Mouse (Mus musculus) liver, embryonic 16.5 days (tissue): ENCODE measurements around the gene Fkbp5. TPM values are rescaled to one million over a fixed set of nuclear protein-coding genes. Genes with fewer than 3 reads are reported as not detected.

Experiments
- ATAC-seq: fragments of 200-750 bp; cut with Nextera tagmentation; 2 replicates; pipeline ENCODE4 v1.8.0; 2017; ENCODE audit warnings: low read depth, mild to moderate bottlenecking, moderate number of reproducible peaks, moderate library complexity
- H3K27ac ChIP-seq: fragments of 300-500 bp; sonication (generic); 2 replicates; pipeline ENCODE4 v1.5.1; 2014; ENCODE audit warnings: mild to moderate bottlenecking, low read length
- H3K27me3 ChIP-seq: fragments of 300-500 bp; sonication (generic); 2 replicates; pipeline ENCODE4 v1.6.1; 2014; ENCODE audit warnings: low read depth, low read length, mixed read lengths; ENCODE audit not compliant: control insufficient read depth, insufficient read depth
- H3K36me3 ChIP-seq: fragments of 300-500 bp; sonication (generic); 2 replicates; pipeline ENCODE4 v1.6.1; 2014; ENCODE audit warnings: mild to moderate bottlenecking; ENCODE audit not compliant: control insufficient read depth, insufficient read depth
- H3K4me1 ChIP-seq: fragments of 300-500 bp; sonication (generic); 2 replicates; pipeline ENCODE4 v1.6.1; 2014; ENCODE audit warnings: low read depth, low read length, mixed read lengths; ENCODE audit not compliant: control insufficient read depth
- H3K4me2 ChIP-seq: fragments of 300-500 bp; sonication (generic); 2 replicates; pipeline ENCODE4 v1.6.1; 2014; ENCODE audit warnings: low read depth, low read length, mixed read lengths
- H3K4me3 ChIP-seq: fragments of 300-500 bp; sonication (generic); 2 replicates; pipeline ENCODE4 v1.5.1; 2014; ENCODE audit warnings: low read depth, mild to moderate bottlenecking, low read length
- H3K9ac ChIP-seq: fragments of 300-500 bp; sonication (generic); 2 replicates; pipeline ENCODE4 v1.6.1; 2014; ENCODE audit warnings: low read depth, low read length
- H3K9me3 ChIP-seq: fragments of 300-500 bp; sonication (generic); replicated peaks from 2 replicates; pipeline ENCODE4 v1.6.1; 2016; ENCODE audit warnings: low read length; ENCODE audit not compliant: control insufficient read depth
- WGBS: fragments of 180-500 bp; shearing (Covaris S2); extraction: QIAGEN DNeasy Blood & Tissue Kit; methylation state at CpG from one replicate; pipeline ENCODE4 v1.1.7; 2014; ENCODE audit not compliant: insufficient replicate concordance; 5-methylcytosine and 5-hydroxymethylcytosine counted together
- polyA plus RNA-seq: library from polyadenylated mRNA; unstranded; fragments of >200 nt; fragmentation: Nextera tagmentation; extraction: Ambion mirVana; gene quantifications from 2 replicates; pipeline ENCODE4 v1.2.1, GENCODE M21; 2015

Gene Fkbp5
- polyA plus RNA-seq, 1 experiment from 2014 or later: 21.5 TPM

DNA sequence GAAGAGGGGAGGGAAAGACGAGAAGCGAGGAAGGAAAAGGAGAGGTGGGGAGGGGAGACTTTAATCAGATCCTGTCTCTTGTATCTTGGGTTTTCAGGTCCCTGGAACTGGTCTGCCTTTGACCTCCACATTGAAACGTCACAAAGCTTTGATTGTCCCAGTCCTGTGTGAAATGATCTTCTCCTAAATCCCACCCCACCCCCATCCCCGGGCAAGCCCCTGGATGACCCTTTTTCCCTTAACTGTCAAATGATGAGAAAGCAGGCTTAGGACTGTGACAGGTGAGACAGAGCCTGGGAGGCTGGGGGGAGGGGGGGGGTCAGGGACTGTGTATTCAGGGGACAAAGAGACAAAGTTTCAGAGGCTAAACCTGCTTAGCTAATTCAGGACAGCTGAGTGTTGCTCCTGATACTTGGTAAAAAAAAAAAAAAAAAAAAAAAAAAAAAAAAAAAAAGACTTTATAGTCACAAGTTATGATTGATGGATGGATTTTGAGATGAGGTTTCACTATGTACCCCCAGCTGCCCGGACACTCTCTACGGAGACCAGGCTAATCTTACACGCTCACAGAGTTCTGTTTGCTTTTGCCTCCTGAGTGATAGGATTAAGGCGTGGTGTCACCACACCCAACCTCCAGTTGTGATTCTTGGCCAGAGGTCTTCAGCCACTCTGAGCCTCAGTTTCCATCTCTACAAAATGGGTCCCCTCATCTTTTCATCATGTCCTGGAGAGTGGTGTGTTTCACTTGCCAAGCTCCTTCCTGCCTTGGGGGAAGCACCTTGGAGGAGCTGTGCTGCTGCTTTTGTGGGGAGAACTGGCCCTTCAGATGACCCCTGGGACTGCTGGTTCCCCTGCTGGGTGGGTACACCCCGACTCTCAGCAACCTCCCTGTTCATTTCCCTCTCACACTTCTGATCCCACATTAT lies 5.4 kb downstream of the Fkbp5 start:
- no peaks in the 10 kb centered on the region for H3K27me3 ChIP-seq
- H3K9me3 ChIP-seq: no peaks in the 10 kb centered on the region
- no peak overlapping the region for H3K4me2 ChIP-seq
- ATAC-seq: no peak
- 17% methylated on average over 9 of the region's 9 CpGs for WGBS
- H3K9ac ChIP-seq: 0 out of 2 replicates have a peak overlapping the region, but pooled peaks have one; percentile 1
- peaks cover 36% of the 10 kb centered on the region for H3K4me1 ChIP-seq
- no peak overlapping the region for H3K4me3 ChIP-seq
- peak overlapping the region; percentile 64 for H3K27ac ChIP-seq
- no peaks in the 10 kb centered on the region for H3K36me3 ChIP-seq

DNA sequence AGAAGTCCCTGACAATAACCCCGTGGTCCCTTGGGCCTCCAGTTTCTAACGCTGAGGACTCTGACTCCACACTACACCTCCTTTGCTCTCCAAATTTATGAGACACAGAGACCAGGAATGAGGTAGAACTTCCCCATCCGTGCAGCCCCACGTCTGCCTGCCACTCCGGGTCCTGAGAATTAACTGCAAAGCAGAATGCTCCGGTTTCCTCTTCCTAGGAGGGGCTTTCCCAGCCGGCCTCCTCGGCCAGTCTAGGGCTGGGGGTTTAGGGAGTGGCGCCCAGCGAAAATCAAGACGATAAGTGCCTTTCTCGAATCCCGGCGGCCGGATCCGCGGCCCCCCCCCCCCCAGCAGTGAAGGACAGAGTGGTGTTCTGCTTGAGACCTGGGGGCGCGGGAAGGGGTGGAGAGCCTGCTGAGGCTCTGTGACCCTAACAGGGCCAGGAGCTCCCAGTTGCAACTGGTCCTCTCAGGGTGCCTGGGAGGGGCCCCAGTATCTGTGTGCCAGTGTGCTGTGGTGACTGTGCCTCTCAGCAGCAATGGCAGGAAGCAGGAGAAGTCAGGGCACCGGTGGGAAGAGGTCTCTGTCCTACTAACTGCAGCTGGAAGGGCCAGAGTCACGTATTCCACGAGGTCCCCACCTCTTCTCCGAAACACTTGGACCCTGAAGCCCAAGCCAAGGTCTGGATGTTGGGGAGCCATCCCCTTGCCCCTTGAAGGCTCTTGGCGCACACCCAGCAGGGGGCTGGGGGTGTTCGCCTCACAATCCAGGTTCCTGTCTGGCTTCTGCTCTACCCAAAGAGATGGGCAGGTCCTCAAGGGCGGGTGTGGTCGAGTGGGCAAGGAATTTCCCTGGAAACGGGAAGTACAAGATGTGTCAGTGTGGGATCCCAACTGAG lies 6.6 kb downstream of the Fkbp5 start:
- no peak for ATAC-seq

DNA sequence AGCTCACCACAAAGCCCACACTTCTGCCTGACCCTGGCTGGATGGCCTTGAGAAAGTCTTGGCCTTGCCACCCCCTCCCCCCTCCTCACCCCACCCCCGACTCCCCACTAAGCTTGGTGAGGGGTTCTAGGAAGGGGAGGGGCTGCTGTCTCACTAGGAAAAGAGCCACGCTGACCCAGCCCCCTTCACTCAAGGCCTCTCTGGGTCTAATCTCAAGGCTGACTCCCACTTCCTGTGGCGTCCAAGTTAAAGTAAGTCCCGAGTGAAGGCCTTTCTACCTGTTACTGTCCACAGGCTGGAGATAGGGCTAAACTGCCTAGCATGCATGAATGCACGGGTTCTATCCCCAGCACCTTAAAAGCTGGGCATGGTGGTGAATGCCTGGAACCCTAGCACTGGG lies 9.8 kb downstream of the Fkbp5 start:
- Histone ChIP-seq H3K27me3 (no peaks in the 10 kb centered on the region), H3K9me3 (no peaks in the 10 kb centered on the region), H3K4me3 (no peak overlapping the region), H3K27ac (no peak overlapping the region), H3K4me1 (peaks cover 12% of the 10 kb centered on the region), H3K36me3 (no peaks in the 10 kb centered on the region), H3K4me2 (no peak overlapping the region), H3K9ac (no peak overlapping the region)
- WGBS: 17% methylated on average over 5 of the region's 5 CpGs
- no peak for ATAC-seq

More for the DNA sequence above, 6.6 kb downstream of the Fkbp5 start:
- Histone ChIP-seq H3K27ac (no peak overlapping the region), H3K4me2 (peak overlapping the region; percentile 42), H3K4me1 (peaks cover 29% of the 10 kb centered on the region), H3K4me3 (peak overlapping the region; percentile 19; the same call in 1 of the 2 replicates), H3K27me3 (no peaks in the 10 kb centered on the region), H3K36me3 (no peaks in the 10 kb centered on the region), H3K9me3 (no peaks in the 10 kb centered on the region), H3K9ac (no peak overlapping the region; the same call in 1 of the 2 replicates)
- 7% methylated on average over 28 of the region's 28 CpGs for WGBS

DNA sequence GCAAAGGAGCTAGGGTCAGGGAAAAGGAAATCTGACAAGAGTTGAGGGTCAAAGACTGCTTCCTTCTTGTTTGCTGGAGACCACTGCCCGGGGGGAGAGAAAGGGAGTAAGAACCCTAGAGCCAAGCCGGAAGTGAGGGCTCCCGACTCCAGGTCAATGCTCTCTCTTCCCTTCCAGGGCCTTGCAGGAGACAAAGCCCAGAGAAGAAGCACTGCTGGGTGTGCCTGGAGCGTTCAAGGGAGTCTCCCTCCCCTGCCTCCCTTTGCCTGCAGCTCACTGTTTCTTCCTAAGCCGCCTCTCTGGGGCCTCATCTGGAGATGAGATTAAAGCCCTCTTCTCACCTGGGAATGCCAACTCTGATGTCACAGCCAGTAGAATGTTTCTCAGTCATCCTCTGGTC lies 10.4 kb downstream of the Fkbp5 start:
- Histone ChIP-seq H3K4me1 (peaks cover 6% of the 10 kb centered on the region), H3K9me3 (no peaks in the 10 kb centered on the region), H3K36me3 (no peaks in the 10 kb centered on the region), H3K4me2 (no peak overlapping the region), H3K9ac (no peak overlapping the region), H3K27ac (no peak overlapping the region), H3K27me3 (no peaks in the 10 kb centered on the region), H3K4me3 (no peak overlapping the region)
- ATAC-seq: no peak
- 37% methylated on average over 4 of the region's 5 CpGs for WGBS

DNA sequence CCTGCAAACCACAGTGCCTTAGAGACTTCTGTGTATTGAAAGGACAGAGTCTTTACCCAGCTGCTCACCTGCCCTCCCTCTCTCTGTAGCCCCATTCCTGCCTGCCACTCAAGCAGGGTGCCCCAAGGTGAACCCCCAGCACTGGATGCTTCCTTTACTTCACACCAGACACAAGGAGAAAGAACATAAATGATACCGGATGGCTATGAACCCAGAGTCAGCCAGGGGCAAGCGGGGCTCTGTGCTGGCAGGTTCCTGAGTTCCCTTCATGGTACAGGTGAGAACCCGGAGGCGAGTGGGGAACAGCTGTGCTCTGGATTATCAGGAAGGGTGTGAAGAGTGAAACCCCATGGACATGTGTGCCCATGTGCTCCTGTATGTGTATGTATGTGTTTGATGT lies 11.7 kb downstream of the Fkbp5 start:
- Histone ChIP-seq H3K36me3 (no peaks in the 10 kb centered on the region), H3K27me3 (no peaks in the 10 kb centered on the region), H3K4me3 (no peak overlapping the region), H3K9ac (no peak overlapping the region), H3K4me1 (no peaks in the 10 kb centered on the region; the same call in 1 of the 2 replicates), H3K27ac (no peak overlapping the region), H3K4me2 (no peak overlapping the region), H3K9me3 (no peaks in the 10 kb centered on the region)
- no peak for ATAC-seq
- 72% methylated on average over 4 of the region's 4 CpGs for WGBS

DNA sequence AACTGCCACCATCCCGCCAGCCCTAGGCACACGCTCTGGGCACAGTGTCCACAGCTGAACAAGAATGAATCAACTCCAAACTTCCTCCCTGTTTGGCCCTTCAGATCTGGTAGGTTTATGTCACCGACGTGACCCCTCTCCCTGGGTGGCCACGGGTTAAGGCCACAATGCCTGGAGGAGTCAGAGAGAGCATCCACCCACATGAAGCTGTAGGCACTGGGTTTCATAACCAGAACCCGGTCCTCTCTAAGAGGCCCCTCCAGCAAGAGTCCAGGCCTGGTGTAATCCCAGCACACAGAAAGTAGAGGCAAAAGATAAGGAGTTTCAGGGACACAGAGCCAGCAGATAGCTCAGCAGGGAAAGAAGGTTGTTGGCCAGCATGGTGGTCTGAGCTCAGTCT lies 13.1 kb downstream of the Fkbp5 start:
- H3K36me3 ChIP-seq: no peaks in the 10 kb centered on the region
- no peak overlapping the region for H3K4me2 ChIP-seq
- ATAC-seq: no peak
- no peak overlapping the region for H3K4me3 ChIP-seq
- no peak overlapping the region for H3K9ac ChIP-seq
- WGBS: 48% methylated on average over 6 of the region's 6 CpGs
- no peaks in the 10 kb centered on the region for H3K4me1 ChIP-seq
- no peaks in the 10 kb centered on the region for H3K9me3 ChIP-seq
- H3K27ac ChIP-seq: no peak overlapping the region
- H3K27me3 ChIP-seq: no peaks in the 10 kb centered on the region

DNA sequence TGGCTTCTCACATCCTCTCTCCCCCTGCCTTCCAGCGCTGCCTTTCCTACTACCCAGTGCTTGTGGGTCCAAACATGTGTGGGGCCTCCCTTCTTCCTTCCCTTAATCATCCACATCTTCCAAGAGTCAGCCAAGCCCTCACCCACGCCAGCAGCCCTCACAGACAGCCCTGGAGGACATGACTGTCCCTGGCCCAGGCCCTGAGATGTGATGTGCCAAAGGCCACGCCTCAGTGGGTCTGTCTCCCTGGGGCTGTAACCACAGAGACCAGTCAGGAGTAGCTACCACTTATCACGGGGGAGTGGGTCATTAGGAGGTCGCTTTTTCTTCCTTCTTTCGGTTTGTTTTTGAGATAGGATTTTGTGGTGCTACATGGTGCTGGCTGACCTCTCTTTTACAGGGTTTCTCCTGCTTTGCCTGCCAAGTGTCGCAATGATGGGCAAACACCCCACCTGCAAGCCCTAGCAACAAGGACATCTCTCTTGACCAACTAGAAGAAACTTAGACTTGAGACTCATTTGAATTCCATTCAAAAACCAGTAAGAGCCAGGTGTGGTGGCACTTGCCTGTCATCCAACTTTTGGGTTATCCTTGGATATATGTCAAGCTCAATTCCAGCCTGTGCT lies 15.0 kb downstream of the Fkbp5 start:
- no peak overlapping the region for H3K9ac ChIP-seq
- no peak overlapping the region for H3K27ac ChIP-seq
- no peaks in the 10 kb centered on the region for H3K9me3 ChIP-seq
- no peaks in the 10 kb centered on the region for H3K36me3 ChIP-seq
- no peaks in the 10 kb centered on the region for H3K27me3 ChIP-seq
- ATAC-seq: no peak
- H3K4me3 ChIP-seq: no peak overlapping the region
- 27% methylated on average over 7 of the region's 7 CpGs for WGBS
- H3K4me1 ChIP-seq: no peaks in the 10 kb centered on the region
- H3K4me2 ChIP-seq: no peak overlapping the region

DNA sequence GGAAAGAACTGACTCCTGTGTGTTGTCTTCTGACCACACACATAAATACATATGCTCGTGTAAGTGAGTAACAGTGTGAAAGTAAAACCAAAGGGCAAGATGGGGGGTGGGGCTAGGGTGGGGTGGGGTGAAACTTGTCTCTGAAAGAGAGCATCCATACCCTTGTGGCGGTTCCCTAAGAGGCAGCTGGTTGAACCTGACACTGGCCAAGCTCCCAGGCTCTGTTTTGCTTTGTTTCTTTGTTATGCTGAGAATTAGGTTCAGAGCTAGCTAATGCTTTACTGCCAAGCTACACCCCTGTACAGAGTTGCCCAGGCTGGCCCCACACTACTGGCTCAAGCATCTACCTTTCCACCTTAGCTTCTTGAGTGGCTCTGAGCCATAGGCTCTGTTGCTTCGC lies 16.9 kb downstream of the Fkbp5 start:
- Histone ChIP-seq H3K4me3 (no peak overlapping the region), H3K27ac (no peak overlapping the region), H3K27me3 (no peaks in the 10 kb centered on the region), H3K36me3 (no peaks in the 10 kb centered on the region), H3K9me3 (no peaks in the 10 kb centered on the region), H3K9ac (no peak overlapping the region), H3K4me2 (no peak overlapping the region), H3K4me1 (no peaks in the 10 kb centered on the region)
- ATAC-seq: no peak
- 43% methylated on average over 3 of the region's 3 CpGs for WGBS
